In genomic region chr9:37526443-37527395, GRCm38 (mm10) we compare ENCODE assay signal across 8 mouse cellular contexts. TPM values are rescaled to one million over a fixed set of nuclear protein-coding genes. Genes with fewer than 3 reads are reported as not detected.
DNase-seq lines count a peak whose midpoint lies in the region; ATAC-seq and TF ChIP-seq lines count a peak whose summit lies in the region.

No protein-coding gene starts in this region.

- no peak overlapping the region for H3K9ac ChIP-seq in embryonic facial prominence, embryonic 12.5 days
- H3K9ac ChIP-seq in intestine, embryonic 14.5 days (ENCODE audit: low read length) = no peak overlapping the region
- H3K9ac ChIP-seq in lung, embryonic 15.5 days = peak overlapping the region; percentile 41

- peak overlapping the region; percentile 73 for H3K27ac ChIP-seq in layer of hippocampus, adult 2 months
- H3K27ac ChIP-seq in embryonic facial prominence, embryonic 12.5 days = no peak overlapping the region
- H3K27ac ChIP-seq in intestine, embryonic 14.5 days (ENCODE audit: low read depth) = no peak overlapping the region
- H3K27ac ChIP-seq in lung, embryonic 15.5 days = peak overlapping the region; percentile 38; the same call in 1 of the 2 replicates

- peak overlapping the region; percentile 32; the same call in 1 of the 2 replicates for H3K4me2 ChIP-seq in embryonic facial prominence, embryonic 12.5 days (replicated peaks)
- H3K4me2 ChIP-seq in intestine, embryonic 14.5 days (ENCODE audit: low read length) = peak overlapping the region; percentile 13; the same call in 1 of the 2 replicates
- peak overlapping the region; percentile 78 for H3K4me2 ChIP-seq in lung, embryonic 15.5 days

- H3K27me3 ChIP-seq in embryonic facial prominence, embryonic 12.5 days = peaks cover 63% of the 10 kb centered on the region
- H3K27me3 ChIP-seq in intestine, embryonic 14.5 days (replicated peaks; ENCODE audit: control insufficient read depth, insufficient read depth, low read length) = peaks cover 53% of the 10 kb centered on the region
- peaks cover 27% of the 10 kb centered on the region for H3K27me3 ChIP-seq in lung, embryonic 15.5 days

- no peaks in the 10 kb centered on the region for H3K9me3 ChIP-seq in embryonic facial prominence, embryonic 12.5 days
- peaks cover 3% of the 10 kb centered on the region; the same call in 1 of the 2 replicates for H3K9me3 ChIP-seq in intestine, embryonic 14.5 days (ENCODE audit: control insufficient read depth, low read length)
- no peaks in the 10 kb centered on the region for H3K9me3 ChIP-seq in lung, embryonic 15.5 days

- peaks cover 26% of the 10 kb centered on the region for H3K4me1 ChIP-seq in embryonic facial prominence, embryonic 12.5 days
- H3K4me1 ChIP-seq in intestine, embryonic 14.5 days (replicated peaks; ENCODE audit: control insufficient read depth, insufficient read depth, low read length) = peaks cover 12% of the 10 kb centered on the region; the same call in 1 of the 2 replicates
- peaks cover 40% of the 10 kb centered on the region for H3K4me1 ChIP-seq in lung, embryonic 15.5 days

- TF ChIP-seq CTCF in layer of hippocampus, adult 2 months (conservative IDR thresholded peaks at IDR 0.05) = peak; percentile 60

- no peak for ATAC-seq in embryonic facial prominence, embryonic 12.5 days (ENCODE audit: insufficient number of reproducible peaks, insufficient read depth, low FRiP score, low TSS enrichment)
- ATAC-seq in intestine, embryonic 14.5 days (replicated peaks; ENCODE audit: low FRiP score, low TSS enrichment, low read depth) = no peak
- peak; percentile 62 for ATAC-seq in lung, embryonic 15.5 days (ENCODE audit: borderline replicate concordance, extremely low read depth, low FRiP score, low TSS enrichment)
- no peak for ATAC-seq in activated CD4-positive, CD25-positive, alpha-beta regulatory T cell, adult 4 months

- H3K36me3 ChIP-seq in embryonic facial prominence, embryonic 12.5 days = peaks cover 13% of the 10 kb centered on the region
- peaks cover 33% of the 10 kb centered on the region for H3K36me3 ChIP-seq in intestine, embryonic 14.5 days (ENCODE audit: control insufficient read depth, insufficient read depth, low read length)
- H3K36me3 ChIP-seq in lung, embryonic 15.5 days = peaks cover 21% of the 10 kb centered on the region

- peak overlapping the region; percentile 36 for H3K4me3 ChIP-seq in layer of hippocampus, adult 2 months
- H3K4me3 ChIP-seq in embryonic facial prominence, embryonic 12.5 days = 0 out of 2 replicates have a peak overlapping the region, but pooled peaks have one; percentile 10
- no peak overlapping the region for H3K4me3 ChIP-seq in intestine, embryonic 14.5 days (ENCODE audit: low read depth, low read length)
- peak overlapping the region; percentile 36 for H3K4me3 ChIP-seq in lung, embryonic 15.5 days

- no peak for DNase-seq in layer of hippocampus, adult 2 months (ENCODE audit: low spot score in 2 of 2)
- DNase-seq in layer of hippocampus, postnatal 25 days (ENCODE audit: extremely low spot score in 1 of 2, low spot score in 1 of 2) = no peak
- DNase-seq in intestine, embryonic 14.5 days (ENCODE audit: low spot score) = no peak
- DNase-seq in right cerebral cortex, postnatal 36 days (ENCODE audit: low spot score in 2 of 2) = no peak
- DNase-seq in layer of hippocampus, adult 11-12 months (ENCODE audit: low spot score) = no peak

- WGBS in embryonic facial prominence, embryonic 12.5 days = 23% methylated on average over 21 of the region's 21 CpGs
- WGBS in intestine, embryonic 14.5 days = 28% methylated on average over 21 of the region's 21 CpGs
- 20% methylated on average over 21 of the region's 21 CpGs for WGBS in lung, embryonic 15.5 days

RNA-seq across cellular contexts. Expression of gene Esam, which starts 1.2 kb away (rescaled TPM):
- 10 to 100 TPM; 18.3 to 19.3 TPM for total RNA-seq in layer of hippocampus, adult 2 months (2021)
- total RNA-seq in layer of hippocampus, postnatal 25 days (2021) = 10 to 100 TPM; 17.2 to 17.8 TPM
- 34.0 and 38.3 TPM in 2 replicates for polyA plus RNA-seq in embryonic facial prominence, embryonic 12.5 days (2016; fragmentation: Nextera tagmentation; extraction: Ambion mirVana)
- polyA plus RNA-seq in intestine, embryonic 14.5 days (2014; fragmentation: Nextera tagmentation; extraction: Ambion mirVana) = 47.2 and 50.4 TPM in 2 replicates
- polyA plus RNA-seq in lung, embryonic 15.5 days (2015; fragmentation: Nextera tagmentation; extraction: Ambion mirVana) = 167 and 178 TPM in 2 replicates
- under 1 TPM in 1 of 2 experiments, not detected in 1; 0.58 TPM for polyA plus RNA-seq in activated CD4-positive, CD25-positive, alpha-beta regulatory T cell, adult 4 months (2017; shearing (Covaris generic))

RNA-seq across cellular contexts. Expression of gene Vsig2, which starts 12.3 kb away (rescaled TPM):
- total RNA-seq in layer of hippocampus, adult 2 months (2021) = 1 to 10 TPM; 2.5 to 3.7 TPM
- total RNA-seq in layer of hippocampus, postnatal 25 days (2021) = 1 to 10 TPM; 2.8 to 4.4 TPM
- polyA plus RNA-seq in embryonic facial prominence, embryonic 12.5 days (2016; fragmentation: Nextera tagmentation; extraction: Ambion mirVana) = 1.0 and 1.1 TPM in 2 replicates
- polyA plus RNA-seq in intestine, embryonic 14.5 days (2014; fragmentation: Nextera tagmentation; extraction: Ambion mirVana) = 2.9 and 6.3 TPM in 2 replicates
- 26.5 and 33.3 TPM in 2 replicates for polyA plus RNA-seq in lung, embryonic 15.5 days (2015; fragmentation: Nextera tagmentation; extraction: Ambion mirVana)
- not detected for polyA plus RNA-seq in activated CD4-positive, CD25-positive, alpha-beta regulatory T cell, adult 4 months (2017; shearing (Covaris generic))

RNA-seq across cellular contexts. Expression of gene Nrgn, which starts 26.0 kb away (rescaled TPM):
- total RNA-seq in layer of hippocampus, adult 2 months (2021) = 1,000 to 10,000 TPM; 1,464 to 1,512 TPM
- 1,000 to 10,000 TPM; 1,702 to 1,721 TPM for total RNA-seq in layer of hippocampus, postnatal 25 days (2021)
- 6.7 and 6.9 TPM in 2 replicates for polyA plus RNA-seq in embryonic facial prominence, embryonic 12.5 days (2016; fragmentation: Nextera tagmentation; extraction: Ambion mirVana)
- polyA plus RNA-seq in intestine, embryonic 14.5 days (2014; fragmentation: Nextera tagmentation; extraction: Ambion mirVana) = 2.5 and 3.4 TPM in 2 replicates
- 7.0 and 8.1 TPM in 2 replicates for polyA plus RNA-seq in lung, embryonic 15.5 days (2015; fragmentation: Nextera tagmentation; extraction: Ambion mirVana)
- under 1 TPM in 1 of 2 experiments, not detected in 1; 0.33 TPM for polyA plus RNA-seq in activated CD4-positive, CD25-positive, alpha-beta regulatory T cell, adult 4 months (2017; shearing (Covaris generic))

RNA-seq across cellular contexts. Expression of gene Siae, which starts 28.8 kb away (rescaled TPM):
- 10 to 100 TPM in 1 of 2 experiments, 1 to 10 TPM in 1; 9.6 to 14.0 TPM for total RNA-seq in layer of hippocampus, adult 2 months (2021)
- 10 to 100 TPM; 11.7 to 12.3 TPM for total RNA-seq in layer of hippocampus, postnatal 25 days (2021)
- 7.3 and 7.8 TPM in 2 replicates for polyA plus RNA-seq in embryonic facial prominence, embryonic 12.5 days (2016; fragmentation: Nextera tagmentation; extraction: Ambion mirVana)
- 12.2 and 13.0 TPM in 2 replicates for polyA plus RNA-seq in intestine, embryonic 14.5 days (2014; fragmentation: Nextera tagmentation; extraction: Ambion mirVana)
- polyA plus RNA-seq in lung, embryonic 15.5 days (2015; fragmentation: Nextera tagmentation; extraction: Ambion mirVana) = 11.6 and 13.0 TPM in 2 replicates
- 10 to 100 TPM in 1 of 2 experiments, 1 to 10 TPM in 1; 9.7 to 13.6 TPM for polyA plus RNA-seq in activated CD4-positive, CD25-positive, alpha-beta regulatory T cell, adult 4 months (2017; shearing (Covaris generic))

RNA-seq across cellular contexts. Expression of gene Msantd2, which starts 37.6 kb away (rescaled TPM):
- 10 to 100 TPM; 20.5 to 25.6 TPM for total RNA-seq in layer of hippocampus, adult 2 months (2021)
- total RNA-seq in layer of hippocampus, postnatal 25 days (2021) = 10 to 100 TPM; 20.0 to 21.6 TPM
- polyA plus RNA-seq in embryonic facial prominence, embryonic 12.5 days (2016; fragmentation: Nextera tagmentation; extraction: Ambion mirVana) = 43.1 and 44.7 TPM in 2 replicates
- polyA plus RNA-seq in intestine, embryonic 14.5 days (2014; fragmentation: Nextera tagmentation; extraction: Ambion mirVana) = 28.7 and 29.5 TPM in 2 replicates
- polyA plus RNA-seq in lung, embryonic 15.5 days (2015; fragmentation: Nextera tagmentation; extraction: Ambion mirVana) = 26.1 and 26.9 TPM in 2 replicates
- 1 to 10 TPM; 7.9 to 9.3 TPM for polyA plus RNA-seq in activated CD4-positive, CD25-positive, alpha-beta regulatory T cell, adult 4 months (2017; shearing (Covaris generic))

Comparison
In these comparisons a context has a peak if more than half of its experiments do, and no peak if none do; other contexts are left out.
1. H3K27ac ChIP-seq: peak in layer of hippocampus, adult 2 months (single experiment) and lung, embryonic 15.5 days (single experiment); none in embryonic facial prominence, embryonic 12.5 days (single experiment) and intestine, embryonic 14.5 days (single experiment).
2. H3K4me2 ChIP-seq: peak in every context shown above with its lines; median percentile 78 in lung, embryonic 15.5 days; 32 in embryonic facial prominence, embryonic 12.5 days; 13 in intestine, embryonic 14.5 days.
3. RNA of gene Esam, which starts 1.2 kb away (polyA plus RNA-seq): 167 to 178 TPM in lung, embryonic 15.5 days, 47.2 to 50.4 TPM in intestine, embryonic 14.5 days and 34.0 to 38.3 TPM in embryonic facial prominence, embryonic 12.5 days; 0.58 TPM in activated CD4-positive, CD25-positive, alpha-beta regulatory T cell, adult 4 months; every median in the first group is over 10 times any median in the second.